Mouse (Mus musculus) kidney, adult 2 months (tissue): ENCODE measurements around the gene Synpr. TPM values are rescaled to one million over a fixed set of nuclear protein-coding genes. Genes with fewer than 3 reads are reported as not detected.

ENCODE experiments used
- DNase-seq: peaks from one replicate; pipeline ENCODE4 v3.0.0; 2021
- H3K27ac ChIP-seq: fragments of 200-500 bp; 2 replicates; pipeline ENCODE4 v1.5.1; 2012; ENCODE audit warnings: low read depth, low read length, control low read depth, inconsistent platforms; ENCODE audit not compliant: insufficient read depth
- H3K27me3 ChIP-seq: fragments of 200-500 bp; replicated peaks from 2 replicates; pipeline ENCODE4 v1.6.1; 2012; ENCODE audit warnings: mild to moderate bottlenecking, moderate library complexity, low read length, inconsistent platforms; ENCODE audit not compliant: control insufficient read depth, insufficient read depth
- H3K36me3 ChIP-seq: fragments of 200-500 bp; 2 replicates; pipeline ENCODE4 v1.6.1; 2012; ENCODE audit warnings: mild to moderate bottlenecking, moderate library complexity, low read length, inconsistent platforms; ENCODE audit not compliant: control insufficient read depth, insufficient read depth
- H3K4me1 ChIP-seq: fragments of 200-500 bp; 2 replicates; pipeline ENCODE4 v1.6.1; 2011; ENCODE audit warnings: low read length; ENCODE audit not compliant: control insufficient read depth, insufficient read depth
- H3K4me3 ChIP-seq: fragments of 200-500 bp; 2 replicates; pipeline ENCODE4 v1.5.1; 2011; ENCODE audit warnings: mild to moderate bottlenecking, low read depth, low read length, control low read depth; ENCODE audit not compliant: insufficient read depth
- CTCF ChIP-seq: fragments of 200-500 bp; conservative IDR thresholded peaks from 2 replicates; pipeline ENCODE4 v1.5.1; 2011; ENCODE audit warnings: low read depth, mild to moderate bottlenecking, control low read depth, low read length, moderate library complexity, mixed read lengths; ENCODE audit not compliant: insufficient read depth, insufficient read length
- POLR2A ChIP-seq: fragments of 200-500 bp; IDR thresholded peaks from one replicate; pipeline ENCODE4 v1.6.1; 2011; ENCODE audit warnings: low read depth, low read length, control low read depth
- WGBS: fragments of 180-500 bp; shearing (Covaris S2); methylation state at CpG from one replicate; pipeline ENCODE4 v1.1.7; 2018; 5-methylcytosine and 5-hydroxymethylcytosine counted together
- polyA plus RNA-seq: library from polyadenylated mRNA; depleted of rRNA; stranded (reverse); fragments of >200 nt; gene quantifications from 2 replicates; pipeline ENCODE4 v1.2.3, GENCODE M21; 2012

Gene Synpr
- polyA plus RNA-seq, 1 experiment, result not detected

DNA sequence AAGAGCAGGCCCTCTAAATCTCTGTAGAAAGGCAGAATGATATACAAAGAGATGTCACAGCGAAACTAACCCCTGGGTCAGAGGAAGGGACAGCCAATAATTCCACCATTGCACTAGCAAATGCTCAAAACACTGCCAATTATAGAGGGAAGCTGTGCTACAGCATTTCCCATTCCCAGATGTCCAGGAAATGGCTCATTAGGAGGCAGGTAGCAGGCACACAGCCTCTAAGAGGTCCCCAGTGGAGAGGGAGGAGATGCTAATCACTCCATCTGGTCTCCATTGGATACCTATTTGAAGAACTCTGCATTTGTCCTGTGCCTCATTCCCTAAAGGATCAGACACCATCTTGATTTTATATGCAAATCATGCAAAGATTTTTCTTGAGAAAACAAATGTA is 366.5 kb downstream of the Synpr start:
- H3K4me1 ChIP-seq, result no peaks in the 10 kb centered on the region
- DNase-seq, result no peak
- H3K36me3 ChIP-seq, result no peaks in the 10 kb centered on the region
- no peak overlapping the region for H3K27ac ChIP-seq
- WGBS, result 50% methylated on average over 1 of the region's 1 CpGs
- no peak overlapping the region for H3K4me3 ChIP-seq
- TF ChIP-seq POLR2A (no peak), CTCF (no peak)
- H3K27me3 ChIP-seq, result no peaks in the 10 kb centered on the region

DNA sequence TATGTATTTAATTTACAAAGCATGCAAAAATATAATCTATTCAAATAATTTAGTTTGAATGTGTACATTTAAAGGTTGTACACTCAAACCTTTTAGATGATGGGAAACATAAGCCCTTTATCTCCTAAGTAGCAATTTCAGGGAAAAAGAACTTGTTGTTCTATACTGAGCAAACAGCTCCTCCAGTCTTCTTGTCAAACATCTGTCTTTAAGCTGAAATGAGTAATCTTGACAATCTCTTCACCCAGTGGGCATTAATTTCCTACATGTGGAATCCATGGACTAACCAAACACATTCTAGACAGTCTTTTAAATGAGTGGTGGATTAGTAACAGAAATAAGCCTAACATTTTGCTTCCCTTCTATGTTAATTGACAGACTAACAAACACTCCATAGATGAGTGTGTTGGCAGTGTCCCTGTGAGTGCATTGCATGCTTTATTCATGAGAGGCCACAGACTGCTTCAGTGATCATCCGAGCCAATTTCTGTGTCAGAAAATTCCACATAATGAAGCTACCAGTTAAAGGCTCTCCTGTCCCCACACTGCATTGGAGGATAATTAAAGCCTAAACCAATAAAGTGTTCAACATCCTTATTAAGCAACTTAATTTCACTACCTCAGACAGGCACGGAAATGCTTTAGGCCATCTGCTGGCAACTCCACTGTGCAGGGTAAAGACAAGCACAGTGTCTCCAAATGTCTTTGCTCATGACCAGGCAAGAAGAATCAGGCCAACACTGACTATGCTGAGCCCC is 367.1 kb downstream of the Synpr start:
- Histone ChIP-seq H3K4me3 (no peak overlapping the region), H3K27ac (no peak overlapping the region), H3K36me3 (no peaks in the 10 kb centered on the region), H3K27me3 (no peaks in the 10 kb centered on the region), H3K4me1 (no peaks in the 10 kb centered on the region)
- DNase-seq, result no peak
- no peak for TF ChIP-seq POLR2A
- TF ChIP-seq CTCF, result no peak
- WGBS, result 65% methylated on average over 2 of the region's 2 CpGs
